Mouse (Mus musculus): ENCODE results near the gene Eif4h. TPM values are rescaled to one million over a fixed set of nuclear protein-coding genes. Genes with fewer than 3 reads are reported as not detected.

Gene Eif4h
- polyA plus RNA-seq, 1 experiment from 2014 or later: 344 TPM

DNA sequence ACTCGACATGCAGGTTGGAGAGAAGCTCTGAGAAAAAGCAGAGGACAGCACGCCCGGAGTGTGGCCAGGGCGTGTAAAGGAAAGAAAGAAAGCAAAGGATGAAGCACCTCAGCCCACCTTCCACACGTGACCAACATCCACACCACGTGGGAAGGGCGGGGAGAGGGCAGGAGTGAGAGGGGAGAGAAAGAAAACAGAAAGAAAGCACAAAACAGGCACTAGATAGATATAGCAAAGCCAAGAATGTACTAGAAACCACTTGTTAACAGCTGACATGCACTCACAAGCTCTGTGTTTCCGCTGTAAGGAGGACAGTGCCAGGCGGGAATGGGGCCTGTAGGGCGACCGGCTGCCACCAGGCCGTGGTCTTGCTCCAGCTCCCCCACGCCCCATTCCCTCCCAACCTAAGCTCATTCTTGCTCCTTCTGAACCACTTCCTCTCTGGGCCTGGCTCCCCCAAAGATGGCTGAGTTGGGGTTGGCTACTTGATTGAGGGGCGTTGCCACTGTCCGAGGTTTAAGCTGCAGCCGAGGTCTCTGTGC, 18.1 kb downstream of the Eif4h start:
- H3K9ac ChIP-seq (ENCODE audit: low read depth, low read length): no peak overlapping the region
- ATAC-seq (replicated peaks; ENCODE audit: insufficient number of reproducible peaks, low FRiP score, low TSS enrichment): no peak
- H3K27ac ChIP-seq (ENCODE audit: low read depth, low read length): no peak overlapping the region
- H3K4me2 ChIP-seq: no peak overlapping the region
- H3K9me3 ChIP-seq (replicated peaks; ENCODE audit: control insufficient read depth, low read length): no peaks in the 10 kb centered on the region
- H3K27me3 ChIP-seq (ENCODE audit: control insufficient read depth, insufficient read depth, low read length): no peaks in the 10 kb centered on the region
- WGBS (ENCODE audit: insufficient replicate concordance): 88% methylated on average over 16 of the region's 16 CpGs
- H3K4me1 ChIP-seq (ENCODE audit: control insufficient read depth, insufficient read depth, low read length): no peaks in the 10 kb centered on the region
- H3K4me3 ChIP-seq (ENCODE audit: low read depth, low read length): no peak overlapping the region
- H3K36me3 ChIP-seq (ENCODE audit: control insufficient read depth, insufficient read depth, low read length): peaks cover 72% of the 10 kb centered on the region

- no peak overlapping the region for H3K9ac ChIP-seq (ENCODE audit: low read depth, low read length)
- H3K27ac ChIP-seq (ENCODE audit: low read depth, low read length): no peak overlapping the region
- no peaks in the 10 kb centered on the region for H3K9me3 ChIP-seq (replicated peaks; ENCODE audit: control insufficient read depth, low read length)
- no peaks in the 10 kb centered on the region for H3K27me3 ChIP-seq (ENCODE audit: control insufficient read depth, insufficient read depth, low read length)
- H3K4me1 ChIP-seq (ENCODE audit: control insufficient read depth, insufficient read depth, low read length): no peaks in the 10 kb centered on the region
- H3K4me3 ChIP-seq (ENCODE audit: low read depth, low read length): no peak overlapping the region
- 95% methylated on average over 9 of the region's 9 CpGs for WGBS (ENCODE audit: insufficient replicate concordance)
- no peak overlapping the region for H3K4me2 ChIP-seq
- peaks cover 67% of the 10 kb centered on the region for H3K36me3 ChIP-seq (ENCODE audit: control insufficient read depth, insufficient read depth, low read length)
- no peak for ATAC-seq (replicated peaks; ENCODE audit: insufficient number of reproducible peaks, low FRiP score, low TSS enrichment)
Observed at GRCm38 (mm10) chr5:134620457-134620856, 18.8 kb downstream of the Eif4h start.

DNA sequence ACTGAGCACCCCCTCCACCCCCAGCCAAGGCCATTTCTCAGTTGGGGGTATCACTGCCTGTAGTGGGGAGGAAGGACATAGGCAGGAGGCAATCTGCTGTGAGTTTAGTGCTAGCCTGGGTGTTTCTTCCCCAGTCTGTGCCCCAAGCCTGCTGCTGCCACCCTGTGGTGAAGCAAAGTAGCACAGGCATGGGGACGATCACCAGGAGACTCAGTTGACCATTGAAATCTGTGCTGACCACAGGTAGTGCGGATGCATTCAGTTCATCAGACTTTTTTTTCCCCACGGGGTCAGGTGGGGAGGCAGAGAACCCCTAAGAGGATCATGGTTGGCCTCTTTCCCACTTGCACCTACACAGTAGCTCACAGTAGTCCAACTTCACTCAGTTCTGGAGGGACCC, 22.2 kb downstream of the Eif4h start:
- no peak overlapping the region for H3K9ac ChIP-seq (ENCODE audit: low read depth, low read length)
- no peak overlapping the region for H3K4me2 ChIP-seq
- H3K4me3 ChIP-seq (ENCODE audit: low read depth, low read length): no peak overlapping the region
- H3K9me3 ChIP-seq (replicated peaks; ENCODE audit: control insufficient read depth, low read length): no peaks in the 10 kb centered on the region
- WGBS (ENCODE audit: insufficient replicate concordance): 65% methylated on average over 3 of the region's 3 CpGs
- H3K27me3 ChIP-seq (ENCODE audit: control insufficient read depth, insufficient read depth, low read length): no peaks in the 10 kb centered on the region
- ATAC-seq (replicated peaks; ENCODE audit: insufficient number of reproducible peaks, low FRiP score, low TSS enrichment): no peak
- H3K27ac ChIP-seq (ENCODE audit: low read depth, low read length): no peak overlapping the region
- H3K36me3 ChIP-seq (ENCODE audit: control insufficient read depth, insufficient read depth, low read length): peaks cover 41% of the 10 kb centered on the region
- no peaks in the 10 kb centered on the region for H3K4me1 ChIP-seq (ENCODE audit: control insufficient read depth, insufficient read depth, low read length)

DNA sequence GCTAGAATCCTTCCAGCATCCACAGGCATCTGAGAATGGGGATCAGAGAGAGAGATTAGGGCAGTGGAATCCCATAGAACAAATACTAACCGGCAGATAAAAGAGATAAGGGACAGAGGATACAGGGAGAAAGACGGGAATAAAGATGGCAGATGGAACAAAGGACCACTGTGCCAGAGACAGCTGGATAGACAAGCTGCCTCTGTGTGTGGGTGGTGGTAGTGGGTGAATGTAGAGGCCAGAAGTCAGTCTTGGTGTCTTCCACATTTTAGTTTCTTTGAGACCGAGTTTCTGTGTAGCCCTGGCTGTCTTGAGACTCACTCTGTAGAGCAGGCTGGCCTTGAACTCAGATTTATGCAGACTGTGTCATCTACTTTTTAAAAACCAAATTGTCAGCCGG, 23.5 kb downstream of the Eif4h start:
- Histone ChIP-seq H3K4me1 (ENCODE audit: control insufficient read depth, insufficient read depth, low read length) (no peaks in the 10 kb centered on the region), H3K9ac (ENCODE audit: low read depth, low read length) (no peak overlapping the region), H3K36me3 (ENCODE audit: control insufficient read depth, insufficient read depth, low read length) (peaks cover 30% of the 10 kb centered on the region), H3K4me2 (no peak overlapping the region), H3K9me3 (replicated peaks; ENCODE audit: control insufficient read depth, low read length) (no peaks in the 10 kb centered on the region), H3K27ac (ENCODE audit: low read depth, low read length) (no peak overlapping the region), H3K4me3 (ENCODE audit: low read depth, low read length) (no peak overlapping the region), H3K27me3 (ENCODE audit: control insufficient read depth, insufficient read depth, low read length) (no peaks in the 10 kb centered on the region)
- ATAC-seq (replicated peaks; ENCODE audit: insufficient number of reproducible peaks, low FRiP score, low TSS enrichment): no peak
- WGBS (ENCODE audit: insufficient replicate concordance): 61% methylated on average over 4 of the region's 4 CpGs

DNA sequence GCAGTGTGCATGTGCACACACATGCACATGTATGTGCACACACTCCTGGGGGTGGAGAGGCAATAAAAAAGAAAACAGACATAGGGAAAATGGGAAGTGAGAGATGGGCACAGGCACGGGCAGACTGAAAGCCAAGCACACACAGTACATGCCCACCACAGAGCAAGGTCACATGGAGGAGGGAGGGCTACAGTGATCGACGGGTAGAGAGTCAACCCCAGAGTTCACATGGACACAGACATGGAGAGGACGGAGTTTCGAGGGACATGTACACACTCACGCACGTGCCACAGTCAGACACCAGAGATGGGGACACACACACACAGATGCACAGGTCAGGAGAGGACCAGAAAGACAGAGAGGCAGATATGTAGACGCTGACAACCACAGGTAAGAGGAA, 23.9 kb downstream of the Eif4h start:
- H3K4me1 ChIP-seq (ENCODE audit: control insufficient read depth, insufficient read depth, low read length): no peaks in the 10 kb centered on the region
- WGBS (ENCODE audit: insufficient replicate concordance): 84% methylated on average over 8 of the region's 8 CpGs
- H3K27me3 ChIP-seq (ENCODE audit: control insufficient read depth, insufficient read depth, low read length): no peaks in the 10 kb centered on the region
- no peaks in the 10 kb centered on the region for H3K9me3 ChIP-seq (replicated peaks; ENCODE audit: control insufficient read depth, low read length)
- H3K4me3 ChIP-seq (ENCODE audit: low read depth, low read length): no peak overlapping the region
- ATAC-seq (replicated peaks; ENCODE audit: insufficient number of reproducible peaks, low FRiP score, low TSS enrichment): no peak
- H3K36me3 ChIP-seq (ENCODE audit: control insufficient read depth, insufficient read depth, low read length): peaks cover 26% of the 10 kb centered on the region
- H3K4me2 ChIP-seq: no peak overlapping the region
- no peak overlapping the region for H3K9ac ChIP-seq (ENCODE audit: low read depth, low read length)
- H3K27ac ChIP-seq (ENCODE audit: low read depth, low read length): no peak overlapping the region

DNA sequence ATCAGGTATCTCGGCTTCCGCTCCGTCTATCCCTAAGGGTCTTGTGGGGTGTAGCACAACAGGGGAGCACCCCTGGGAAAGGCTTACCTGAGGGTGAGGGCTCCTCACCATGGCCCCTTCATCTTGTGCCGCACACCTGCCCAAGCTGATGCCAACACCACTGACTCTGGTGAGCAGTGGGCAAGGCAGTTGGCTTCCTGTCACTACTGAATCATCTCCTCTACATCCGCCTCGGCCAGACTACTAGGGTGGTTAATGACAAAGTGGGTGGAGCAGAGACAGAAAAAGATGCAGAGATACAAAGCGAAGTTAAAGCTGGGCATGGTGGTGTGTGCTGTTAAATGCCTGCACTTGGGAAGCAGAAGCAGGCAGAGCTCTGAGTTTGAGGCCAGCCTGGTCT, 24.5 kb downstream of the Eif4h start, which contains the start of gene Lat2:
Gene Lat2, minus strand, starts transcription at position 224 of the 400 bp plus-strand sequence.
- ATAC-seq (replicated peaks; ENCODE audit: insufficient number of reproducible peaks, low FRiP score, low TSS enrichment): no peak
- H3K9me3 ChIP-seq (replicated peaks; ENCODE audit: control insufficient read depth, low read length): no peaks in the 10 kb centered on the region
- no peaks in the 10 kb centered on the region for H3K4me1 ChIP-seq (ENCODE audit: control insufficient read depth, insufficient read depth, low read length)
- H3K36me3 ChIP-seq (ENCODE audit: control insufficient read depth, insufficient read depth, low read length): peaks cover 22% of the 10 kb centered on the region
- no peak within 1 kb of the TSS for H3K4me2 ChIP-seq
- no peak within 1 kb of the TSS for H3K4me3 ChIP-seq (ENCODE audit: low read depth, low read length)
- H3K27ac ChIP-seq (ENCODE audit: low read depth, low read length): no peak within 1 kb of the TSS
- no peaks in the 10 kb centered on the region for H3K27me3 ChIP-seq (ENCODE audit: control insufficient read depth, insufficient read depth, low read length)
- H3K9ac ChIP-seq (ENCODE audit: low read depth, low read length): no peak within 1 kb of the TSS
- 86% methylated on average over 7 of the region's 7 CpGs for WGBS (ENCODE audit: insufficient replicate concordance)

DNA sequence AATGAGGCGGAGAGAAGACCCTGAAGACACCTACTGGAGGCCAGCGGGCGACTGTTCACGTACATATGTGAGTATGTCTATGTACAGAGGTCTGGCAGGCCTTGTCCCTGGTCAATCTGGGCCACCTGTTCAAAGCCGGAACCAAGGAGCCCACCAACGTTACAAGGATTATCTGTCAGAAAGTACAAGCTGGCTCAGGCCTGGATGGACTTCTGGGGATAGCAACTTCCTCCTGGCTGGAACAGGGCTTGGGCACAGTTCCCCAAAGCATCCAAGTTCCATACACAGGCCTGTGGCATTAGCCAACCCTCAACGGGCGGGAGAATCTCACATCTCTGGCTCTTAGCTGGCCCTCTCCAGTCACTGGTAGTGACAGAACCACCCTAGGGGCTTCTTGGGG, 25.0 kb downstream of the Eif4h start:
- Histone ChIP-seq H3K4me1 (ENCODE audit: control insufficient read depth, insufficient read depth, low read length) (no peaks in the 10 kb centered on the region), H3K27ac (ENCODE audit: low read depth, low read length) (no peak overlapping the region), H3K27me3 (ENCODE audit: control insufficient read depth, insufficient read depth, low read length) (no peaks in the 10 kb centered on the region), H3K4me3 (ENCODE audit: low read depth, low read length) (no peak overlapping the region), H3K9me3 (replicated peaks; ENCODE audit: control insufficient read depth, low read length) (no peaks in the 10 kb centered on the region), H3K9ac (ENCODE audit: low read depth, low read length) (no peak overlapping the region), H3K36me3 (ENCODE audit: control insufficient read depth, insufficient read depth, low read length) (peaks cover 18% of the 10 kb centered on the region), H3K4me2 (no peak overlapping the region)
- WGBS (ENCODE audit: insufficient replicate concordance): 91% methylated on average over 8 of the region's 8 CpGs
- ATAC-seq (replicated peaks; ENCODE audit: insufficient number of reproducible peaks, low FRiP score, low TSS enrichment): no peak

DNA sequence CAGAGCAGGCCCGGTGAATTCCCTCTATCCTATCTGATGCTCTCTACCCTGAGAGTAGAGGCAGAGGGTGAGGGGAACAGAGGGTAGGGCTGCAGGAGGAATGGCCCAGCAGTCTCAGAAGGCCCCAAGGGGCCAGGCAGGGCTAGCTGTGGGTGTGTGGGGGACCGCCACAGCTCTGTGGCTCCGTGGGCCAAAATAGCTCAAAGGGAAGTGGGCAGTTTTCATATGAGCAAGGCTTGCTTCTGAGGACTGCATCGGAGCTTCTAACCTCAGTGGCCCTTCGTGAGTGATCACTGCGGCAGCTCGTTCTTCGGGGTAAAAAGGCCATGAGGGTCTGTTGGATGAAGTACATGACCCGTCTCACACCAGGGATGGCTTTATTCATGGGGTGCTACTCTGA, 25.6 kb downstream of the Eif4h start:
- no peaks in the 10 kb centered on the region for H3K4me1 ChIP-seq (ENCODE audit: control insufficient read depth, insufficient read depth, low read length)
- no peak overlapping the region for H3K4me2 ChIP-seq
- no peaks in the 10 kb centered on the region for H3K27me3 ChIP-seq (ENCODE audit: control insufficient read depth, insufficient read depth, low read length)
- 83% methylated on average over 9 of the region's 9 CpGs for WGBS (ENCODE audit: insufficient replicate concordance)
- no peak for ATAC-seq (replicated peaks; ENCODE audit: insufficient number of reproducible peaks, low FRiP score, low TSS enrichment)
- no peak overlapping the region for H3K4me3 ChIP-seq (ENCODE audit: low read depth, low read length)
- no peaks in the 10 kb centered on the region for H3K9me3 ChIP-seq (replicated peaks; ENCODE audit: control insufficient read depth, low read length)
- no peak overlapping the region for H3K9ac ChIP-seq (ENCODE audit: low read depth, low read length)
- H3K36me3 ChIP-seq (ENCODE audit: control insufficient read depth, insufficient read depth, low read length): peaks cover 12% of the 10 kb centered on the region
- H3K27ac ChIP-seq (ENCODE audit: low read depth, low read length): no peak overlapping the region

DNA sequence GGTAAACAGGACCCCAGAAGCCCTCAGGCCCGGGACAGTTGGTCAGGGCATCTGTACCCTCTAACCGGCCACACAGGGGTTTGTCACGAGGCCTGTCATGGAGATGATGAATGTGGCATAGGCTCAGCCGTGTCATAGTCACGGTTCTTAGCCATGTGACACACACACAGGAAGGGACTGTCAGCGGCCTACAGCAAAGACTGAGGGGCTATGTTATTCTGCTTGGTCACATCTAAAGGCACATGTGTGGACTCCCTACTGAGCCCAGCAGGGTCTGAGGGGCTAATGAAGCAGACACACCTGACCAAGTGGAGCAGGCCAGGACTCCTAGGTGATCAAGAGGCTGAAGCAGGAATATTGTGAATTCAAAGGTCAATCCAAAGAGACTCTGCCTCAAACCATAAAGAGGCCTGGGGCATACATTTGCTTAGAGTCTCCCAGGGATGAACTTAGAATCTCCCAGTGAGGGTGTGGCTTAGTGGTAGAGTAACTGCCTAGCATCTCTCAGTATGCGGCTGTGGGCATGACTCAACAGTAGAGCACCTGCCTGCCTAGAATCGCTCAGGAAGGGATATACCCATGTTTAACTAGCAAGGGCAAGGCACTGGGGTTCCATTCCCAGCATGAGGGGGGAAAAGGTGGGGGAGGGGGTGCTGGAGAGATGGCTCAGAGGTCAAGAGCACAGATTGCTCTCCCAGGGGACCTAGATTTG, 27.3 kb downstream of the Eif4h start:
- no peaks in the 10 kb centered on the region for H3K36me3 ChIP-seq (ENCODE audit: control insufficient read depth, insufficient read depth, low read length)
- WGBS (ENCODE audit: insufficient replicate concordance): 55% methylated on average over 8 of the region's 8 CpGs
- H3K9ac ChIP-seq (ENCODE audit: low read depth, low read length): no peak overlapping the region
- no peak overlapping the region for H3K4me3 ChIP-seq (ENCODE audit: low read depth, low read length)
- H3K27ac ChIP-seq (ENCODE audit: low read depth, low read length): no peak overlapping the region
- H3K4me2 ChIP-seq: no peak overlapping the region
- no peaks in the 10 kb centered on the region for H3K4me1 ChIP-seq (ENCODE audit: control insufficient read depth, insufficient read depth, low read length)
- ATAC-seq (replicated peaks; ENCODE audit: insufficient number of reproducible peaks, low FRiP score, low TSS enrichment): no peak
- H3K9me3 ChIP-seq (replicated peaks; ENCODE audit: control insufficient read depth, low read length): no peaks in the 10 kb centered on the region
- no peaks in the 10 kb centered on the region for H3K27me3 ChIP-seq (ENCODE audit: control insufficient read depth, insufficient read depth, low read length)

Data from heart, embryonic 11.5 days (tissue).